In genomic region chr7:47023530-47023929, GRCm38 (mm10) we compare ENCODE assay signal across 9 mouse cellular contexts. TPM values are rescaled to one million over a fixed set of nuclear protein-coding genes. Genes with fewer than 3 reads are reported as not detected.
DNase-seq lines count a peak whose midpoint lies in the region; ATAC-seq and TF ChIP-seq lines count a peak whose summit lies in the region.
"Had no signal": no experiment of that assay in that cellular context is flagged by ENCODE, and none has a peak within 500 bp of the region (broad histone marks: within the 10 kb centered on the region; RNA-seq: fewer than 3 reads in every experiment).

No protein-coding gene starts in this region.

- H3K4me1 ChIP-seq in heart, embryonic 12.5 days (replicated peaks): no peaks in the 10 kb centered on the region
- 0 out of 2 replicates have a peak, but pooled peaks cover 5% of the 10 kb centered on the region for H3K4me1 ChIP-seq in cerebellum, adult 2 months (ENCODE audit: control insufficient read depth, insufficient read depth, low read length)
- H3K4me1 ChIP-seq in hindbrain, postnatal 0 days (ENCODE audit: insufficient read depth, low read length): no peaks in the 10 kb centered on the region
- peaks cover 8% of the 10 kb centered on the region; the same call in 1 of the 2 replicates for H3K4me1 ChIP-seq in small intestine, adult 2 months (ENCODE audit: control insufficient read depth, insufficient read depth, insufficient read length, low read length)

- no peaks in the 10 kb centered on the region for H3K36me3 ChIP-seq in heart, embryonic 12.5 days
- H3K36me3 ChIP-seq in hindbrain, postnatal 0 days (ENCODE audit: insufficient read depth, low read length): no peaks in the 10 kb centered on the region
- H3K36me3 ChIP-seq in small intestine, adult 2 months (ENCODE audit: control insufficient read depth, insufficient read depth, low read length): no peaks in the 10 kb centered on the region

- peak; percentile 95 for DNase-seq in heart, adult 11 months
- peak; percentile 66 to 82 for DNase-seq in cerebellum, adult 2 months
- DNase-seq in forelimb bud, embryonic 11.5 days (ENCODE audit: low read depth, low spot score): peak; percentile 73
- peak; percentile 85 for DNase-seq in hindbrain, postnatal 0 days (ENCODE audit: low spot score)
- DNase-seq in left cerebral cortex, adult 11 months (ENCODE audit: low spot score): peak; percentile 65
- DNase-seq in mesoderm, embryonic 11.5 days (ENCODE audit: low read depth, low spot score): peak; percentile 73

- no peak for ATAC-seq in heart, embryonic 12.5 days (ENCODE audit: insufficient number of reproducible peaks, low FRiP score)
- peak; percentile 68 for ATAC-seq in hindbrain, postnatal 0 days

- no peak overlapping the region for H3K4me2 ChIP-seq in heart, embryonic 12.5 days
- H3K4me2 ChIP-seq in hindbrain, postnatal 0 days (ENCODE audit: low read depth, low read length): no peak overlapping the region

- no peak for TF ChIP-seq POLR2A in cerebellum, adult 2 months (IDR thresholded peaks at IDR 0.05; ENCODE audit: borderline replicate concordance, insufficient read depth, low read length)
- no peak for TF ChIP-seq POLR2A in small intestine, adult 2 months (IDR thresholded peaks at IDR 0.05; ENCODE audit: low read depth, low read length)

- no peaks in the 10 kb centered on the region for H3K9me3 ChIP-seq in heart, embryonic 12.5 days (replicated peaks)
- no peaks in the 10 kb centered on the region for H3K9me3 ChIP-seq in hindbrain, postnatal 0 days (ENCODE audit: low read length)

- no peak overlapping the region for H3K27ac ChIP-seq in heart, embryonic 12.5 days (ENCODE audit: poor library complexity, severe bottlenecking)
- H3K27ac ChIP-seq in cerebellum, adult 2 months (ENCODE audit: insufficient read depth, low read length): no peak overlapping the region
- no peak overlapping the region for H3K27ac ChIP-seq in hindbrain, postnatal 0 days
- H3K27ac ChIP-seq in small intestine, adult 2 months (ENCODE audit: insufficient read depth, low read depth, low read length): no peak overlapping the region

- H3K4me3 ChIP-seq in heart, embryonic 12.5 days: no peak overlapping the region
- no peak overlapping the region for H3K4me3 ChIP-seq in cerebellum, adult 2 months (replicated peaks; ENCODE audit: insufficient read depth, low read depth, low read length)
- H3K4me3 ChIP-seq in hindbrain, postnatal 0 days (ENCODE audit: low read length): no peak overlapping the region
- H3K4me3 ChIP-seq in small intestine, adult 2 months (ENCODE audit: low read depth, low read length): no peak overlapping the region
- H3K4me3 ChIP-seq: myocyte had no signal

- TF ChIP-seq CTCF in cerebellum, adult 2 months (IDR thresholded peaks at IDR 0.05; ENCODE audit: borderline replicate concordance, insufficient read depth, low read depth, low read length): peak; percentile 89
- TF ChIP-seq CTCF in hindbrain, postnatal 0 days (IDR thresholded peaks at IDR 0.05; ENCODE audit: low read depth): peak; percentile 87
- peak; percentile 96 for TF ChIP-seq CTCF in small intestine, adult 2 months (IDR thresholded peaks at IDR 0.05; ENCODE audit: extremely low read depth, insufficient read length, insufficient replicate concordance, low read depth, low read length)

- WGBS in heart, embryonic 12.5 days: 7% methylated on average over 6 of the region's 6 CpGs
- 17% methylated on average over 6 of the region's 6 CpGs for WGBS in cerebellum, adult 2 months
- WGBS in hindbrain, postnatal 0 days: 12% methylated on average over 6 of the region's 6 CpGs
- 4% methylated on average over 6 of the region's 6 CpGs for WGBS in small intestine, adult 2 months

- peaks cover 14% of the 10 kb centered on the region; the same call in 1 of the 2 replicates for H3K27me3 ChIP-seq in heart, embryonic 12.5 days (replicated peaks)
- H3K27me3 ChIP-seq in cerebellum, adult 2 months (ENCODE audit: control insufficient read depth, insufficient read depth, low read length): no peaks in the 10 kb centered on the region
- no peaks in the 10 kb centered on the region for H3K27me3 ChIP-seq in hindbrain, postnatal 0 days (ENCODE audit: insufficient read depth, low read length)
- no peaks in the 10 kb centered on the region for H3K27me3 ChIP-seq in small intestine, adult 2 months (ENCODE audit: control insufficient read depth, insufficient read depth, low read length)

- no peak overlapping the region for H3K9ac ChIP-seq in heart, embryonic 12.5 days
- H3K9ac ChIP-seq in hindbrain, postnatal 0 days (replicated peaks; ENCODE audit: low read length): no peak overlapping the region

RNA-seq across cellular contexts. Expression of gene Spty2d1, which starts 15.3 kb away (rescaled TPM):
- 19.4 and 19.8 TPM in 2 replicates for polyA plus RNA-seq in heart, embryonic 12.5 days (2016; fragmentation: Nextera tagmentation; extraction: Ambion mirVana)
- polyA plus RNA-seq in cerebellum, adult 2 months (2012; rRNA removed): 11.2 and 11.3 TPM in 2 replicates
- 9.1 and 9.7 TPM in 2 replicates for total RNA-seq in hindbrain, postnatal 0 days (2014; rRNA removed)
- 5.1 and 5.8 TPM in 2 replicates for polyA plus RNA-seq in hindbrain, postnatal 0 days (2015; fragmentation: Nextera tagmentation; extraction: Ambion mirVana)
- 2.2 and 3.6 TPM in 2 replicates for polyA plus RNA-seq in small intestine, adult 2 months (2012; rRNA removed)

RNA-seq across cellular contexts. Expression of gene Tmem86a, which starts 26.9 kb away (rescaled TPM):
- 19.2 and 22.0 TPM in 2 replicates for polyA plus RNA-seq in heart, embryonic 12.5 days (2016; fragmentation: Nextera tagmentation; extraction: Ambion mirVana)
- 18.1 and 19.0 TPM in 2 replicates for polyA plus RNA-seq in cerebellum, adult 2 months (2012; rRNA removed)
- total RNA-seq in hindbrain, postnatal 0 days (2014; rRNA removed): 11.9 and 17.1 TPM in 2 replicates
- polyA plus RNA-seq in hindbrain, postnatal 0 days (2015; fragmentation: Nextera tagmentation; extraction: Ambion mirVana): 29.5 and 32.3 TPM in 2 replicates
- 41.3 and 385 TPM in 2 replicates for polyA plus RNA-seq in small intestine, adult 2 months (2012; rRNA removed)

RNA-seq across cellular contexts. Expression of gene Gm9999, which starts 40.1 kb away (rescaled TPM):
- not detected in 2 replicates for polyA plus RNA-seq in heart, embryonic 12.5 days (2016; fragmentation: Nextera tagmentation; extraction: Ambion mirVana)
- not detected in 2 replicates for polyA plus RNA-seq in cerebellum, adult 2 months (2012; rRNA removed)
- not detected in 2 replicates for total RNA-seq in hindbrain, postnatal 0 days (2014; rRNA removed)
- polyA plus RNA-seq in hindbrain, postnatal 0 days (2015; fragmentation: Nextera tagmentation; extraction: Ambion mirVana): not detected in 2 replicates
- polyA plus RNA-seq in small intestine, adult 2 months (2012; rRNA removed): not detected in 2 replicates
- polyA plus RNA-seq: myocyte had no signal
